Mouse (Mus musculus) CH12.LX (cell line): ENCODE results near the gene Yjefn3. TPM values are rescaled to one million over a fixed set of nuclear protein-coding genes. Genes with fewer than 3 reads are reported as not detected.

Source experiments
- DNase-seq: peaks from one replicate; pipeline ENCODE4 v3.0.0-alpha.2; 2013; ENCODE audit errors: extremely low read depth
- H3K27ac ChIP-seq: 2 replicates; pipeline ENCODE4 v1.5.1; 2012; ENCODE audit warnings: low read depth, mild to moderate bottlenecking, control low read depth, moderate library complexity; ENCODE audit not compliant: insufficient read depth
- H3K27me3 ChIP-seq: replicated peaks from 2 replicates; pipeline ENCODE3; 2012; ENCODE audit warnings: inconsistent platforms
- H3K36me3 ChIP-seq, 2 experiments: replicated peaks in 1 of 2; 2 replicates each; pipeline versions ENCODE3 to v1.6.1; 2012; ENCODE audit warnings: inconsistent platforms in 1 of 2, low read length in 1 of 2, mild to moderate bottlenecking in 1 of 2, mixed read lengths in 1 of 2, moderate library complexity in 1 of 2; ENCODE audit not compliant: control insufficient read depth in 1 of 2, insufficient read depth in 1 of 2
- H3K4me1 ChIP-seq, 2 experiments: 2 replicates each; pipeline ENCODE4 v1.6.1; 2012; ENCODE audit warnings: inconsistent platforms in 1 of 2, moderate library complexity in 1 of 2; ENCODE audit not compliant: insufficient read depth in 2 of 2, control insufficient read depth in 1 of 2
- H3K4me2 ChIP-seq: 2 replicates; pipeline ENCODE4 v1.6.1; 2012; ENCODE audit warnings: low read depth, mild to moderate bottlenecking, control low read depth; ENCODE audit not compliant: poor library complexity, insufficient read depth, severe bottlenecking
- H3K4me3 ChIP-seq, 3 experiments: fragments of 150-350 bp in 1 of 3; sonication (generic) in 1 of 3; replicated peaks in 1 of 3; 2 replicates each; pipeline versions ENCODE3 to v1.5.1; 2011 to 2012; ENCODE audit warnings: low read depth in 2 of 3, low read length in 2 of 3, mild to moderate bottlenecking in 2 of 3, moderate library complexity in 2 of 3, control low read depth in 1 of 3, improper control_type of control experiment in 1 of 3, inconsistent platforms in 1 of 3, mixed read lengths in 1 of 3; ENCODE audit not compliant: poor library complexity in 1 of 3
- H3K79me2 ChIP-seq: replicated peaks from 2 replicates; pipeline ENCODE4 v1.6.1; 2012; ENCODE audit warnings: mild to moderate bottlenecking, moderate library complexity; ENCODE audit not compliant: control insufficient read depth, poor library complexity, insufficient read depth, severe bottlenecking; ENCODE audit errors: extremely low read depth
- H3K9ac ChIP-seq: 2 replicates; pipeline ENCODE4 v1.6.1; 2012; ENCODE audit warnings: low read depth, mild to moderate bottlenecking, control low read depth, moderate library complexity; ENCODE audit not compliant: insufficient read depth
- H3K9me3 ChIP-seq: replicated peaks from 2 replicates; pipeline ENCODE3; 2012; ENCODE audit warnings: low read length, inconsistent platforms, mixed read lengths
- CHD1 ChIP-seq: IDR thresholded peaks from 2 replicates; pipeline ENCODE4 v1.6.1; 2012; ENCODE audit warnings: low read depth, low read length, improper control_type of control experiment, inconsistent platforms
- CTCF ChIP-seq, 2 experiments: IDR thresholded peaks in 1 of 2; conservative IDR thresholded peaks in 1 of 2; 2 replicates each; pipeline ENCODE4 v1.5.1; 2011 to 2012; ENCODE audit warnings: low read depth in 2 of 2, low read length in 2 of 2, improper control_type of control experiment in 1 of 2, inconsistent platforms in 1 of 2, mild to moderate bottlenecking in 1 of 2, moderate library complexity in 1 of 2
- ELF1 ChIP-seq: IDR thresholded peaks from 2 replicates; pipeline ENCODE4 v1.6.1; 2014; ENCODE audit warnings: low read depth, mild to moderate bottlenecking, inconsistent platforms, low read length, improper control_type of control experiment
- GABPA ChIP-seq: IDR thresholded peaks from 2 replicates; pipeline ENCODE4 v1.6.1; 2012; ENCODE audit warnings: low read depth, low read length, improper control_type of control experiment, inconsistent platforms; ENCODE audit not compliant: insufficient replicate concordance
- HCFC1 ChIP-seq: IDR thresholded peaks from 2 replicates; pipeline ENCODE4 v1.6.1; 2012; ENCODE audit warnings: low read depth, mild to moderate bottlenecking, inconsistent platforms, low read length, improper control_type of control experiment
- JUND ChIP-seq: conservative IDR thresholded peaks from 2 replicates; pipeline ENCODE4 v1.6.1; 2011; ENCODE audit warnings: low read depth, low read length, improper control_type of control experiment
- MAFK ChIP-seq: IDR thresholded peaks from 2 replicates; pipeline ENCODE4 v1.6.1; 2011; ENCODE audit warnings: low read length, improper control_type of control experiment; ENCODE audit not compliant: insufficient replicate concordance
- MXI1 ChIP-seq: IDR thresholded peaks from 2 replicates; pipeline ENCODE4 v1.6.1; 2011; ENCODE audit warnings: mild to moderate bottlenecking, low read depth, low read length, improper control_type of control experiment
- PAX5 ChIP-seq: IDR thresholded peaks from 2 replicates; pipeline ENCODE4 v1.6.1; 2012; ENCODE audit warnings: low read length, inconsistent platforms, mixed read lengths
- POLR2A ChIP-seq: IDR thresholded peaks from 2 replicates; pipeline ENCODE4 v1.6.1; 2011; ENCODE audit warnings: low read depth, mild to moderate bottlenecking, improper control_type of control experiment, low read length
- SIN3A ChIP-seq: IDR thresholded peaks from 2 replicates; pipeline ENCODE4 v1.6.1; 2012; ENCODE audit warnings: low read length, improper control_type of control experiment, inconsistent platforms
- TCF12 ChIP-seq: IDR thresholded peaks from 2 replicates; pipeline ENCODE4 v1.6.1; 2014; ENCODE audit warnings: low read depth, mild to moderate bottlenecking, inconsistent platforms, low read length, improper control_type of control experiment
- USF1 ChIP-seq: IDR thresholded peaks from 2 replicates; pipeline ENCODE4 v1.6.1; 2014; ENCODE audit warnings: low read depth, mild to moderate bottlenecking, inconsistent platforms, low read length, improper control_type of control experiment
- USF2 ChIP-seq: conservative IDR thresholded peaks from 2 replicates; pipeline ENCODE4 v1.6.1; 2011; ENCODE audit warnings: low read depth, low read length, improper control_type of control experiment
- ZC3H11A ChIP-seq: IDR thresholded peaks from 2 replicates; pipeline ENCODE4 v1.6.1; 2012; ENCODE audit warnings: low read depth, mild to moderate bottlenecking, inconsistent platforms, low read length, improper control_type of control experiment
- ZKSCAN1 ChIP-seq: IDR thresholded peaks from 2 replicates; pipeline ENCODE4 v1.6.1; 2012; ENCODE audit warnings: low read depth, inconsistent platforms, low read length, improper control_type of control experiment, borderline replicate concordance
- ZNF384 ChIP-seq: IDR thresholded peaks from 2 replicates; pipeline ENCODE4 v1.6.1; 2012; ENCODE audit warnings: low read depth, low read length, improper control_type of control experiment, inconsistent platforms
- dilution Hi-C: fragments of 300-500 bp; cut with MboI; formaldehyde crosslinking; loops from 2 replicates; pipeline ENCODE4 v1.14.3; 2020; ENCODE audit warnings: low sequenced_read_pairs; ENCODE audit not compliant: extremely low pct_unique_long_range_greater_than_20kb, extremely low pct_ligation_motif_present
- in situ Hi-C: fragments of 300-500 bp; cut with MboI; formaldehyde crosslinking; loops from 3 replicates; pipeline ENCODE4 v1.14.3; 2019; ENCODE audit warnings: low sequenced_read_pairs, low pct_ligation_motif_present, low pct_unique_long_range_greater_than_20kb, mixed read lengths
- polyA plus RNA-seq: library from polyadenylated mRNA; unstranded; fragments of >175 nt; gene quantifications from 2 replicates; pipeline ENCODE4 v1.2.1, GENCODE M21; 2012; ENCODE audit warnings: low read depth; ENCODE audit not compliant: insufficient read length
- total RNA-seq, 2 experiments: library from RNA; depleted of rRNA; stranded (reverse); fragments of 300-350 nt in 1 of 2; fragments of >200 nt in 1 of 2; gene quantifications; 2 replicates each; pipeline ENCODE4 v1.2.3; 2012 to 2014

Yjefn3 gene
- total and polyA plus RNA-seq, 3 experiments = 3.3 to 10.5 (median 8.0) TPM

DNA sequence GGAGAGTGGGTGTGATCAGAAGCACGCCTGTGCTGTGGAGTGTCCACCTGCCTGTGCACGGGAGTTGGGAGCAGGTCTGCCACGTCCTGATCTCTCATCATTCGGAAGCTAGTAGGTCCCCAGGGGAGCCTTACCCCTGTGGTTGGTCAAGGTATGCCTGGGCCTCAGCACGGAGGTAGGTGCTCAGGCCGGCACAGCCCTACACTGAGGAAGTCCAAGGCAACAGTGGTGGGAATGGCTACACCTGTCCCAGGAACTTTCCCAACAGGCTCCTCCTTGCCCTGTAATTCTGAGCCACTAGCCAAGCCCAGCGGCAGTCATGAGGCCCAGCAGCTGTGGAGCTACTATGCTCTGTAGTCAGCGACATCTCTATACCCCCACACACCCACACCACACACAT, 22.8 kb downstream of the Yjefn3 start:
- no peak overlapping the region for H3K9ac ChIP-seq
- peaks cover 0 to 20% of the 10 kb centered on the region in 2 experiments for H3K36me3 ChIP-seq
- DNase-seq = no peak
- no peaks in the 10 kb centered on the region for H3K79me2 ChIP-seq
- H3K4me2 ChIP-seq = no peak overlapping the region
- no peaks in the 10 kb centered on the region for H3K27me3 ChIP-seq
- in situ Hi-C loops = no loop called here
- H3K27ac ChIP-seq = no peak overlapping the region
- dilution Hi-C loops = no loop called here
- H3K4me1 ChIP-seq = no peaks in the 10 kb centered on the region
- H3K9me3 ChIP-seq = peaks cover 31% of the 10 kb centered on the region
- no peak overlapping the region for H3K4me3 ChIP-seq
- no peak for TF ChIP-seq USF1
- TF ChIP-seq ZNF384 = no peak

DNA sequence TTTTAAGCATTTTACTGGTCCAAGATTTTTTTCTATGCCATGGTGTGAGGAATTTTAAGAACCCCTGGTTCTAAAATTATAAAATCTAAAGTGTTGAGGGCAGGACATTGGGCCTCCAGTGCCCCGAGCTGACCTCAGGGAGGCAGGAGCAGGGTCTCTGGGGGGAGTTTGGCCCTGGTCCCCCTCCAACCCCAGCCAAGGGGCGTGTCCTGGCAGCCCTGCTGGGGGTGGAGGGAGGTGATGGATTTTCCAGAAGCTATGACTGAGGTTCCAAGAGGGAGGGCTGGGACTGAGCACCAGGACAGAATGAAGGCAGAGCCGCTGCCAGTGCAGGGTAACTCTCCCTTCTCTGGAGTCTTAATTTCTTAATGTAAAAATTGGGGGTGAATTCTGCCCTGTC, 24.5 kb downstream of the Yjefn3 start:
- no peak overlapping the region for H3K9ac ChIP-seq
- TF ChIP-seq SIN3A = no peak
- no peak for TF ChIP-seq JUND
- no peak for TF ChIP-seq GABPA
- no peak for TF ChIP-seq CHD1
- TF ChIP-seq ZKSCAN1 = no peak
- TF ChIP-seq USF1 = no peak
- TF ChIP-seq ZC3H11A = no peak
- TF ChIP-seq TCF12 = no peak
- no peak for TF ChIP-seq ELF1
- no peak for TF ChIP-seq USF2
- TF ChIP-seq POLR2A = no peak
- TF ChIP-seq PAX5 = no peak
- no peak for TF ChIP-seq HCFC1
- TF ChIP-seq MAFK = no peak
- TF ChIP-seq CTCF (conservative IDR thresholded peaks at IDR 0.05 in 1 of 2, IDR thresholded peaks at IDR 0.05 in 1 of 2; ENCODE audit: low read depth in 2 of 2, low read length in 2 of 2) = no peak
- no peak for TF ChIP-seq MXI1
- H3K27ac ChIP-seq = no peak overlapping the region
- no peaks in the 10 kb centered on the region for H3K79me2 ChIP-seq
- H3K4me1 ChIP-seq = no peaks in the 10 kb centered on the region
- no peak overlapping the region for H3K4me2 ChIP-seq
- dilution Hi-C loops (no loop called here), in situ Hi-C loops (no loop called here)
- no peak for DNase-seq
- H3K4me3 ChIP-seq = no peak overlapping the region
- peaks cover 27% of the 10 kb centered on the region for H3K9me3 ChIP-seq
- H3K27me3 ChIP-seq = no peaks in the 10 kb centered on the region
- peaks cover 0 to 20% of the 10 kb centered on the region in 2 experiments for H3K36me3 ChIP-seq
